Mouse (Mus musculus) mesoderm, embryonic 11.5 days (tissue): ENCODE results near the gene Kcnj12.
A peak's percentile ranks its signal among the peaks of the same experiment; 100 is the strongest.

Experiments
- DNase-seq: peaks from one replicate; pipeline ENCODE4 v3.0.0-alpha.2; 2012; ENCODE audit warnings: low read depth, low spot score

Gene Kcnj12

GRCm38 (mm10) chr11:61059691-61060457 lies 37.5 kb downstream of the Kcnj12 start:
- no peak for DNase-seq

DNA sequence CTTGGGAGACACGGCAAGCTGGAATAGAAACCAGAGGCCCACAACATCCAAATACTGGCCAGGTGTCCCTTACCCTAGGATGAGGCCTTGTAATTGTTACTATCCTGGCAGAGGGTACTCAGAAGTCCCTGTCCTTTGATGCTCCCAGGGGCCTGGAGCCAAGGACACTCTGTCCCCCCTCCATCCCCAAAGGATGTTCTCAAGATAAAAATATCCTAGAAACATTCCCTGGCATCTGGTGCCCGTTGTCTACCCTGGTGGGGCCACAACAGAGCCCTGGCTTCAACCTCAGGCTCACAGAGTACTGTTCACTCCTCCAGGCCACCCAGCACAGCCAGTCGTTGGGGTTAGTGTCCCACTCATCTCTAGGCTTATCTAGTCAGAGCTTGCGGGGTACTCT lies 38.3 kb downstream of the Kcnj12 start:
- no peak for DNase-seq

DNA sequence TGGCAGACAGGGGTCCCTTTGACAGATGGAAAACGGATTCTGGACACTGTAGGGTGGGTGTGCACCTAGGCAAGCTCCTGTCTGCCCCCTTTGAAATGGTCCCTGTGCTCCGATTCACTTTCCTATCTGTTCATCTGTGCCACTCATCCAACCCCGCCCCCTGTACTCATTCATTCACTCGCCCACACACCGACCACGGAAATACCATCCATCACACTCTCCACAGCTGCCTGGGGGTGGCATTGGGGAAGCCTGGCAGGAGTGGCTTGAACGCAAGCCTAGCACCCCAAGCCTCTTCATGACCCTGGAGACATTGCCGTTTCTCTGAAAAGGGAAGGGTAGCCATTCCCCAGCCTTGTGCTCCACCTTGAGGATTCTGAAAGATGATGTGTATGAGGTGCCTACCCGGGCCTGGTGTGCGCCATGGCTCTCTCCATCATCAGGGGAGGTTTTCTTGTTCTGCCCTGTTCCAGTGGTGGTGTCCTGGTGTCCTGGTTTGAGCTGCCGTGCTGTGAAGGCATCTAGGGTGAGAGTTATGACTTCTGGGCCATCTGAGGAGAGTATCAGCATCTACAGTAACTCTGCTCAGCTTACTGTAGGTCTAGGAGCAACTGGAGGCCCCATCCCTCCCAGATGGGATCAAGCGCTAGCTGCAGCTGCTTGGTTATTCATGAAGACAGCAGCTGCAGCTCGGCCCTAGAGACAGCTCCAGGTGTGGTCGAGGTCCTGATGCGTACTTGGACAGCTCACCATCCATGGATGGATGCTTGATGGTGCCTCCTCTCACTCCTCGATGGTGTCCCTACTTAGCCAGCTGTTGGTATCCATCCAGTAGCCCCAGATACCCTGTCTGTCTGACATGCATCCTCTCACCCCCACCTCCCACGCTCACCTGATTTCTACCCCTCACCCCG lies 40.4 kb downstream of the Kcnj12 start:
- no peak for DNase-seq

DNA sequence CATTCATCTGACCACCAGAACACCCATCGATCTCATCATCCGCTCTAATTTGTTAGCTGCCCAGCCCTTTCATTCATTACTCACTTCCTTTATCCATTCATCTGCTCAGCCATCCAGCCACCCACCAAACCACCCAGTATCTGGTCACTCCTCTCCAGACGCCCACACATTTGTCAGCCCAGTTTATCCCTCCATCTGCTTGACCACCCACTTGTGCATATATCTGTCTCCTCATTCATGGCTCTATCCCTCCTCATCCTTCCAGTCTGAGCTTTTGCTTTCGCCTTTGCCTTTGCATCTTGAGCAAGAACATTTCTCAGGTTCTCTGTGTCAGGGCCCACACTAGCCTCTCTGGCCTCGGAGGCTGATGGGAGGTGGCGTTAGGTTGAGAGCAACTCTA lies 41.1 kb downstream of the Kcnj12 start:
- DNase-seq = no peak

GRCm38 (mm10) chr11:61065620-61066019 lies 43.3 kb downstream of the Kcnj12 start:
- no peak for DNase-seq

GRCm38 (mm10) chr11:61067133-61067835 lies 44.9 kb downstream of the Kcnj12 start:
- no peak for DNase-seq

DNA sequence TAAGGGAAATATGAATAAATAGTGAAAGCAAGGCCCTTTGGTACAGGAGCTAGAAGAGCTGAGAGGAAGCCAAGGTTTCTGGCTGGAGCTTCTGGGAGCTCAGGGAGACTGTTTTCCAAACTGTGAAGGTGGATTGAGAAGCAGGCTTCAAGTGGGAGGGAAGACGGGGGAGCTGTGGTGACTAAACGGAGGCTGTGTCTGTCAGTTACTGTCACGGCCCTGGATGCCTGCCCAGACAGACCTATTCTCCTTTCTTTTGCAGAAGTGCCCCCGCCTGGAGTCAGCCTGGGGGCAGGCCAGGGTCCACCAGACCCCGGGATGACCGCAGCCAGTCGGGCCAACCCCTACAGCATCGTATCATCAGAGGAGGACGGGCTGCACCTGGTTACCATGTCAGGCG lies 46.5 kb downstream of the Kcnj12 start:
- no peak for DNase-seq

DNA sequence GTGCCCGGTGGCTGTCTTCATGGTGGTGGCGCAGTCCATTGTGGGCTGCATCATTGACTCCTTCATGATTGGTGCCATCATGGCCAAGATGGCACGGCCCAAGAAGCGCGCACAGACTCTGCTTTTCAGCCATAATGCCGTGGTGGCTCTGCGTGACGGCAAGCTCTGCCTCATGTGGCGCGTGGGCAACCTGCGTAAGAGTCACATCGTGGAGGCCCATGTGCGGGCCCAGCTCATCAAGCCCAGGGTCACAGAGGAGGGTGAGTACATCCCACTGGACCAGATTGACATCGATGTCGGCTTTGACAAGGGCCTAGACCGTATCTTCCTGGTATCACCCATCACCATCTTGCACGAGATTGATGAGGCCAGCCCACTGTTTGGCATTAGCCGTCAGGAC lies 47.3 kb downstream of the Kcnj12 start:
- no peak for DNase-seq

DNA sequence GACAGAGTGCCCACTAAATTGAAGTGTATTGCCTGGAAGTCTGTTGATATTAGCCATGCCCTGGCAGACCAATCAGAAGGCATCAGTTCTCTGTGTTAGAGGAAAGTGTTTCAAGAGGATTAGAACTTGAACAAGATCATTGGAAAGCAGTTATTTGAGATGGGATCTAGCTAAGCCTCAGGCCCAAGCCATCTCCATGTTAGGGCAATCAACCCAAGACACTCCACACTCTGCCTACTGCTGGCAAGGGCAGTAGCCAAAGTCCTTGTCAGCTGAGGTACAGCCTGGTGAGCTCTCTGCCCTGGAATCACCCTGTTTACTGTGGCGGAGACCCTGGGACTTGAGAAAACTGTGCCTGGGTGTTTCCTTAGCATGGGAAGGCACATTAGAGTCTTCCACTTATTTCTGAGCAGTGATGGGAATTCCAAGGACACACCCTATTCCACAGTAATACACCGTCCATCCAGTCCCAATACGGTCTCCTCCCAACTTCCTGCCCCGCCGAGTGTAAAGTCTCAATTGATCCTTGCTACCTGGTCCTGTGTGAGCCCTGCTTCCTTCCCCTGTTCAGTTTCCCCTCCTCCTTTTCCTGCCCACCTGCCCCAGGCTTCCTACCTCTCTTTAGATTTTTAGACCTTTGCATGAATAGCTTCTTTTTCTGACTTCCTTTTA lies 52.4 kb downstream of the Kcnj12 start:
- no peak for DNase-seq

GRCm38 (mm10) chr11:61075361-61076326 lies 53.3 kb downstream of the Kcnj12 start:
- no peak for DNase-seq

DNA sequence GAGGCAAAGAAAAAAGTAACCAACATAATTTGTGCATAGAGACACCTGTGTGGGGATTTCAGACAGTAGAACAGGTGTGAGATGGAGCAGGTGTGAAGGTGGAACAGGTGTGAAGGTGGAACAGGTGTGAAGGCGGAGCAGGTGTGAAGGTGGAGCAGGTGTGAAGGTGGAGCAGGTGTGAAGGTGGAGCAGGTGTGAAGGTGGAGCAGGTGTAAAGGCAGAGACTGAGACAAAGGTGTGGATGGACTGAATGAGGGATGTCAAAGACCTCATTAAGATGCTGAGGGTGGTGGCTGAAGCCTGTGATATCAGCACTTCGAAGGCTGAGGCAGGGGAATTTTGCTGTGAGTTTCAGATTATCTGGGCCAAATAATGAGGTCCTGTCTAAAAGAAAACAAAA lies 59.3 kb downstream of the Kcnj12 start:
- no peak for DNase-seq

GRCm38 (mm10) chr11:61090195-61090594 lies 67.8 kb downstream of the Kcnj12 start:
- DNase-seq = no peak

DNA sequence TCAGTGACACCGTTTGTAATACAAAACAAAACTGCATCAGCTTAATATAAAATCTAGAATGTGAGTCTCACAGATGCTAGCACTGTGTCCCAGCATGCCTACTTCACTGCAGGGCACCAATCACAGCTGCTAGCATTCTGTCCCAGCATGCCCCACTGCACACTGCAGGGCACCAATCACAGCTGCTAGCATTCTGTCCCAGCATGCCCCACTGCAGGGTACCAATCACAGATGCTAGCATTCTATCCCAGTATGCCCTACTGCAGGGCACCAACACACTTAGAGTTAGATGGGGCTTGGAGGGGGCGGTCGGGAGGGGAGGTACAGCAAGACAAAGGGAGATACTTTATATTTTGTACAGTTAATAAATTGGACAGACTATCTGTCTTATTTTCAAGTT lies 68.8 kb downstream of the Kcnj12 start:
- no peak for DNase-seq

DNA sequence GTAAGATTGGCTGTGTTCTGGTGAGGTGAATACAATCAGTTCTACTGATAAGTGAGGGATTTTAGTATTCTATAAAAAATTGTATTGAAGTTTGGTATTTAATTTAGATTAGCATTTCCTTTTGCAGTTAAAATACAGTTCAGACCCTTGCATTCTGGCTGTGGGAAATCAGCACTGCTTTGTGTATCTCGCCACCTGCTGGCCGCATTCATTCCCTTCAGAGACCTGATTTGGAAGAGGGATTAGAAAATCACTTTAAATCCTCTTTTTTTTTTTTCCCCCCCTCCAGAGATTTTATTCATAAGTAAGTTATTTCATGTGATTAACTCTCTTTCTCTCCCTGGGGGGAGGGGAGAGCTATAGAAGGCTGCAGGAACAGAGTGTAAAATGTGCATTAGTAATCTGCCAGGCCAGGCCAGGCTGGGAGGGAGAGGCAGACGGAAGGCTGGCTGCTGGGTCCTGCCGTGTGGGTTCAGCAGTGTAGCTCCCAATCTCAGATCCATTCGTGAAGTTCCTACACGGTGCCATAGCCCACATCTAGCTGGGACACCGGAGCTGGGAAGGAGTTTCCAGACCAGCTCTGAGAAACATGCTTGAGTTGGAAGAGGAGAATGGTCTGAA lies 69.4 kb downstream of the Kcnj12 start:
- DNase-seq = peak; percentile 72

GRCm38 (mm10) chr11:61098046-61098445 lies 75.7 kb downstream of the Kcnj12 start:
- DNase-seq = no peak

DNA sequence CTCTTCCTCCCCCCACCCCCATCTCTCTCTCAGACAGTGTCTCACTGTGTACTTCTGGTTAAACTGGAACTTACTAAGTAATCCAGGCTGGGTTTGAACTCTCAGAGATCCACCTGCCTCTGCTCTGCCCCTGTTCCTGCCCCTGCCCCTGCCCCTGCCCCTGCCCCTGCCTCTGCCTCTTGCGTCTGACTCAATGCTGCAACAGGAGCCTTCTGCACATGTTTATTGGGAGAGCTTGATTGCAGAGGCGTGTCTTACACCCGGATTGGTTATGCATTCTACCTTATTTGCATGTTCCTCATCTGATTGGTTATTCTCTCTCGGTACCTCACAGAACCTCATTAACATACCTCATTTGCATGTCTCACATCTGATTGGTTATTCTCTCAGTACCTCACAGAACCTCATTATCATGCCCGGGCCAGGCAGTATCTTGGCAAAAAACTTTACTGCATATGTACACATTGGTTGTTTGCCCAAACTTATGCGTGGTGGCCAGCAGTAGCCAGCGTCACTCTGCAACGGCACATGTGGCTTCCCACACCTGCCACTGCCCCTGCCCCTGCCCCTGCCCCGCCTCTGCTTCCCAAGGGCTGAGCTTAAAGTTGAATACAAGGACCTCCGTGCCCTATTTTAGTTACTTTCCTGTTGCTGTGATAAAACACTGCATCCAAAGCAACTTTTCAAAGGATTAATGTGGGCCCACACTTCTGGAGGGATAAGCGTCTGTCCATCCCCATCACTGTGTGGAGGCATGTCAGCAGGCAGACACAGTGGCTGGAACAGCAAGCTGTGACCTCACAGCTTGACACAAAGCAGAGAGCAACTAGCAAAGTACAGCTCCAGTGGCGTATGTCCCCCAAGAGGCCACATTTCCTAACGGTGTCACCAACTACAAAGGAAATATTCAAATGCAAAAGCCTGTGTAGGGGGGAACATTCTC lies 80.3 kb downstream of the Kcnj12 start:
- DNase-seq = no peak

DNA sequence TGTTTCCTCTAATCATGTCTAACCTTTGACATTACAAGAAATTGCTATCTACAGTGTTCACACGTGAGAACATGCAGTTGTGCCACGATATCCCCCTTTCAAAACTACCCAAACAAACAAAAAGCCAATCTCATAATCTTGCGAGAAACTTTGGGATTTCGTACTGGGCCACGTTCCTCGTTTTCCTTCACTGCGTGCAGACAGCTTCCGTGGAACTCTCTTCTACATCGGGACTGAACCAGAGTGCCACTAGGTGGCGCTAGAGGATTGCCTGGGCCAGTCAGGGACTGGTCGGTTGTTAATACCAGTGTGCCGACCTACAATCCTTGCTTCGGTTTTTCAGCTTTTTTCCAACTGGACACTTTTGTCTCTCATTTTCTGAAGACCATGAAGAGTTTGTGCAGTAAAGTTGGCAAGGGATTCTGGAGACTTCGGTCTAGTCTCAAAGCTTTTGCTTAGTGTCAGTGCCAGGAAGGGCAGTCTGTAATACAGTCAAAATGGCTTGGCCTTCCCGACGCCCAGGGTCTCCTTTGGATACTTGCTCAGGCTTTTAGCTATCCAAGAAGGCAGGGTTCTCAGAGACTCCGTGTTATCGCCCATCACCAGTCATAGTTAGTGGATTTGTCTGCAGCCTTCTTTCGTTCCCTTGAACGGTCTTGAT lies 82.0 kb downstream of the Kcnj12 start:
- DNase-seq = peak; percentile 95

- no peak for DNase-seq
Observed at GRCm38 (mm10) chr11:61108911-61109361, 86.6 kb downstream of the Kcnj12 start.
